Mouse (Mus musculus): ENCODE measurements around the gene Slc5a6.

GRCm38 (mm10) chr5:31047074-31047473, 1.6 kb downstream of the Slc5a6 start:
- TF ChIP-seq ZC3H11A (IDR thresholded peaks at IDR 0.05; ENCODE audit: borderline replicate concordance, low read depth, low read length) (no peak), ZNF384 (IDR thresholded peaks at IDR 0.05; ENCODE audit: low read depth, low read length) (no peak), CHD2 (IDR thresholded peaks at IDR 0.05; ENCODE audit: low read depth, low read length) (no peak)
